Mouse (Mus musculus): ENCODE measurements around the gene Atp2c1. TPM values are rescaled to one million over a fixed set of nuclear protein-coding genes. Genes with fewer than 3 reads are reported as not detected.

Gene Atp2c1
- 33.2 and 36.6 TPM in 2 replicates for polyA plus RNA-seq (2015; fragmentation: Nextera tagmentation; extraction: Ambion mirVana)

DNA sequence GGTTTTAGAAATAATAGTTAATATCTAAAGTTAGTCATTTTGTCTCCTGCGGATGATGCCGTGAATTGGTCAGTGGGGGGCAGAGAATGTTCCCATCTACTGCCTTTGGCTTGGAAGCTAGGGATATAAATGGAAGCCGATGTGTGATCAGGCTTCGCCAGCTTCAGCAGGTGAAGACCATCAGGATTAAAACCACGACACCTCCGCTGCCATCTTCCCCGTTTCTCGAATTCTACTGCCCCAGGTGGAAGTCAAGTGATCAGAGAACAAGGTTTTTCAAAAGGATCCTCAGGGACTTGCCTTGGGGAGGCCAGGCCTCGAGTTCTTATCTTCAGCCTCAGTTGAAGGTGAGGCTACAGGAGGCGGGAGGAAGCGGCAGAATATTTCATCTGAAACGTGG lies at the start of gene Atp2c1:
Atp2c1 (minus strand) TSS at position 101 of the 400 bp plus-strand sequence.
- 0 out of 2 replicates have a peak, but pooled peaks cover 2% of the 10 kb centered on the region for H3K4me1 ChIP-seq (replicated peaks; ENCODE audit: control insufficient read depth, insufficient read depth)
- H3K36me3 ChIP-seq (ENCODE audit: control insufficient read depth, insufficient read depth, low read length): no peaks in the 10 kb centered on the region
- no peak for DNase-seq (ENCODE audit: low spot score)
- WGBS: 89% methylated on average over 12 of the region's 12 CpGs
- no peak within 1 kb of the TSS for H3K4me2 ChIP-seq (replicated peaks; ENCODE audit: low read depth)
- TF ChIP-seq EP300 (optimal IDR thresholded peaks at IDR 0.05) (no peak), CTCF (IDR thresholded peaks at IDR 0.05; ENCODE audit: low read depth) (no peak)
- no peak within 1 kb of the TSS for H3K27ac ChIP-seq (replicated peaks)
- no peaks in the 10 kb centered on the region for H3K9me3 ChIP-seq (ENCODE audit: control insufficient read depth, low read length)
- no peak within 1 kb of the TSS for H3K9ac ChIP-seq (ENCODE audit: low read length)
- no peak within 1 kb of the TSS for H3K4me3 ChIP-seq (ENCODE audit: low read depth, low read length)
- H3K27me3 ChIP-seq (ENCODE audit: control insufficient read depth, insufficient read depth, low read length): no peaks in the 10 kb centered on the region
- no peak for ATAC-seq (ENCODE audit: low FRiP score, low TSS enrichment)

DNA sequence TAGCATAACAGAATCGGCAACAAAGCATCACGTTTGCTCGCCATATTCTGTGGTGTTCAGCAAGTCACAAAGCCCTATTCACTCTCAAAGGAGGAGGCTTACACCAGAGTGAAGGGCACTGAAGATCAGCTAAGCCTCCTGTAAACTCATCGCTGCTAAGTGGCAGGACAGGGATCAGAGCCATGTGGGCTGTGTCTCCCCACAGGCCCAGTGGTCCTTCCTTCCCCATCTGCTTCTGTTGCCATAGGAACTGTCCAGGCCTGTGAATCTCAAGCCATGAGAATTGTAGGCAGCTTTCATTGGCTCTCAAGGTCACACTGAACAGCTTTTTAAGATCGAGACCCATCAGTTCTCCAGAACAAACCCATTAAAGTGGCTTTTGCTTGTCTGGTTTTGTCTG lies 30.3 kb upstream of the Atp2c1 start:
- no peaks in the 10 kb centered on the region for H3K36me3 ChIP-seq (ENCODE audit: control insufficient read depth, insufficient read depth, low read length)
- WGBS: 76% methylated on average over 5 of the region's 5 CpGs
- no peak for ATAC-seq (ENCODE audit: low FRiP score, low TSS enrichment)
- TF ChIP-seq EP300 (optimal IDR thresholded peaks at IDR 0.05) (no peak), CTCF (IDR thresholded peaks at IDR 0.05; ENCODE audit: low read depth) (no peak)
- H3K4me2 ChIP-seq (replicated peaks; ENCODE audit: low read depth): no peak overlapping the region
- DNase-seq (ENCODE audit: low spot score): no peak
- H3K4me3 ChIP-seq (ENCODE audit: low read depth, low read length): no peak overlapping the region
- H3K9me3 ChIP-seq (ENCODE audit: control insufficient read depth, low read length): no peaks in the 10 kb centered on the region
- H3K27me3 ChIP-seq (ENCODE audit: control insufficient read depth, insufficient read depth, low read length): no peaks in the 10 kb centered on the region
- H3K27ac ChIP-seq (replicated peaks): no peak overlapping the region
- H3K4me1 ChIP-seq (replicated peaks; ENCODE audit: control insufficient read depth, insufficient read depth): no peaks in the 10 kb centered on the region
- H3K9ac ChIP-seq (ENCODE audit: low read length): no peak overlapping the region

DNA sequence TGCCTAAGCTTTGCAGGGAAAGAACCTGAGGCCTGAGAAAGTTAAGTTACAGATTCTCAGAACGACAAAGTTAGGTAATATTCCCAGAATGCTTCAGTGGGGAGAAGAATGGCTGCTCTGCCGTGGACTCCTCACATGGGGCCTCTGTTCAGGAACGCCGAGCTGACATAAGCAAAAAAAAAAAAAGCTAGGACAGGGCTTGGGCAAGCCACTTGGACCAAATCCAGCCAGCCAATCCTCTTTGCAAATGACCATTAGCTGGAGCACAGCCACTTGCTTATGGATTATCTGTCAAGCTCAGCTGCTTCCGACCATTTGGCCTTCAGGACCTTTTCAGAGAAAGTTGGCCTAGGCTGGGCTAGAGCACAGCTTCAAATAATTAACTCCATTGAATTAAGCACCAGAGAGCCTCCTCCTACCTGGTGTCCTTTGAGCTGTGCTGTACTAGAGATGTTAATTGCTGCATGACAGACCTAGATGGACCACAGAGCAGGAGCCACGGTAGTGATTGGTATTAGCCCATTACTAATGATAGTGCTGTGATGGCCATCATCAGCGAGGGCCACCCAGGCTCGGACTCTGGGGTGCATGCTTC lies 29.1 kb upstream of the Atp2c1 start:
- Histone ChIP-seq H3K4me3 (ENCODE audit: low read depth, low read length) (no peak overlapping the region), H3K9me3 (ENCODE audit: control insufficient read depth, low read length) (no peaks in the 10 kb centered on the region), H3K27ac (replicated peaks) (no peak overlapping the region), H3K4me2 (replicated peaks; ENCODE audit: low read depth) (no peak overlapping the region), H3K4me1 (replicated peaks; ENCODE audit: control insufficient read depth, insufficient read depth) (no peaks in the 10 kb centered on the region), H3K27me3 (ENCODE audit: control insufficient read depth, insufficient read depth, low read length) (no peaks in the 10 kb centered on the region), H3K9ac (ENCODE audit: low read length) (no peak overlapping the region), H3K36me3 (ENCODE audit: control insufficient read depth, insufficient read depth, low read length) (no peaks in the 10 kb centered on the region)
- DNase-seq (ENCODE audit: low spot score) (peak; percentile 18), ATAC-seq (ENCODE audit: low FRiP score, low TSS enrichment) (no peak)
- no peak for TF ChIP-seq EP300 (optimal IDR thresholded peaks at IDR 0.05)
- no peak for TF ChIP-seq CTCF (IDR thresholded peaks at IDR 0.05; ENCODE audit: low read depth)
- 41% methylated on average over 8 of the region's 8 CpGs for WGBS

DNA sequence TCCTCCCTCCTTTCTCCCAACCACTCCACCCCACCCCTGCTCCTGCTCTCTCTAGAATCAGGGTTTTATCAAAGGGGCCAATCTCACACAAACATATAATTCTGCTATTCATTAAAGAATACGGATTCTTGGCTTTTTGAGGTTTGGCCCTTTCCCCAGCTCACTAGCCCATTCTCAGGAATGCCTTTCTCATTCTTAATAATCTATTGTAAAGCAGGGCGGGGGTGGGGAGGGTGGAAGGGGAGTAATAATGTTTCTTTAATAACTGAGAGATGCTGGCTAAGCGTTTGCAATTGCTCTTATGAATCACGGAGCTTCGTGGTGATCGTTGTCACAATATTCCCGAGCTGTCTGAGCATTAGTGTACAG lies 27.3 kb upstream of the Atp2c1 start:
- H3K9ac ChIP-seq (ENCODE audit: low read length): no peak overlapping the region
- no peak overlapping the region for H3K27ac ChIP-seq (replicated peaks)
- TF ChIP-seq EP300 (optimal IDR thresholded peaks at IDR 0.05) (no peak), CTCF (IDR thresholded peaks at IDR 0.05; ENCODE audit: low read depth) (no peak)
- no peaks in the 10 kb centered on the region for H3K4me1 ChIP-seq (replicated peaks; ENCODE audit: control insufficient read depth, insufficient read depth)
- DNase-seq (ENCODE audit: low spot score) (no peak), ATAC-seq (ENCODE audit: low FRiP score, low TSS enrichment) (no peak)
- H3K27me3 ChIP-seq (ENCODE audit: control insufficient read depth, insufficient read depth, low read length): no peaks in the 10 kb centered on the region
- H3K9me3 ChIP-seq (ENCODE audit: control insufficient read depth, low read length): no peaks in the 10 kb centered on the region
- no peak overlapping the region for H3K4me3 ChIP-seq (ENCODE audit: low read depth, low read length)
- no peaks in the 10 kb centered on the region for H3K36me3 ChIP-seq (ENCODE audit: control insufficient read depth, insufficient read depth, low read length)
- no peak overlapping the region for H3K4me2 ChIP-seq (replicated peaks; ENCODE audit: low read depth)
- WGBS: 46% methylated on average over 7 of the region's 7 CpGs

DNA sequence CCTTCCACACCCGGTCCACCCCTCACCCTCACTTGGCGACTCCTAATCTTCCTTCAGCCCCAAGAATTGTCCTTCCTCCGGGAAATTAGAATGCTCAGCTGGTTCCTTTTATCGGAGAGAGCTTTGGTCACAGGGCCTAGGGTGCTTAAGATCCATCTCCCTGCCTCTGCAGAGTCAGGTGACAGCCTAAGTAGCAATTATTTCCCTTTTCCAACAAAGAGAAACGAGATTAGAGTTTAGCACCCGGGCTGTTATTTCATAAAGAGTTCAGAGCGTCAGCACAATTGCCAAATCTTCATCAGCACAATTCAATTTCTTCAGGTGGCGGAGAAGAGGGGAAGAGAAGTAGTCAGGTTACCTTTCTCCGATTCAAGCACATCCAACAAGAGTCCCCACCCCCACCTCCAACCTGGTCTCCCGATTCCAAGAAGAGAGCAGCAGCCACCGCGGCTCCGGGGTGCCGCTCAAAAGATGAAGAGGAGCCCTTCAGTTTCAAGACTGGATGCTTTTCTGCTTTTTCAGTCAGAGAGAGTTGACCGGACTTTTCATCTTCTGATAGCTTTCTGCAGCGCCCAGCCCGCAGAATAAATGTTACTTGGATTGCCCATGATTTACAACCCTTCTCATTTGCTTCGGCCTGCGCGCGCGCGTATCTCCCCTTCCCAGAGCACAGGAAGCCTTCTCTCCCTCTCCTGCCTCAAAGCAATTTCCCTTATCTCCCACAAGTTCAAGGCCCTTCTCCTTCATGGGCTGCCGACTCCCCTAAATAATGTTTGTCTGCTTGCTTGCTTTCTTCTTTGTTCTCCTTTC lies 26.7 kb upstream of the Atp2c1 start:
- 23% methylated on average over 24 of the region's 24 CpGs for WGBS
- Histone ChIP-seq H3K9me3 (ENCODE audit: control insufficient read depth, low read length) (no peaks in the 10 kb centered on the region), H3K9ac (ENCODE audit: low read length) (no peak overlapping the region), H3K36me3 (ENCODE audit: control insufficient read depth, insufficient read depth, low read length) (no peaks in the 10 kb centered on the region), H3K27ac (replicated peaks) (no peak overlapping the region), H3K4me2 (replicated peaks; ENCODE audit: low read depth) (no peak overlapping the region), H3K27me3 (ENCODE audit: control insufficient read depth, insufficient read depth, low read length) (no peaks in the 10 kb centered on the region), H3K4me1 (replicated peaks; ENCODE audit: control insufficient read depth, insufficient read depth) (no peaks in the 10 kb centered on the region), H3K4me3 (ENCODE audit: low read depth, low read length) (no peak overlapping the region)
- ATAC-seq (ENCODE audit: low FRiP score, low TSS enrichment) (no peak), DNase-seq (ENCODE audit: low spot score) (no peak)
- TF ChIP-seq EP300 (optimal IDR thresholded peaks at IDR 0.05) (no peak), CTCF (IDR thresholded peaks at IDR 0.05; ENCODE audit: low read depth) (no peak)

DNA sequence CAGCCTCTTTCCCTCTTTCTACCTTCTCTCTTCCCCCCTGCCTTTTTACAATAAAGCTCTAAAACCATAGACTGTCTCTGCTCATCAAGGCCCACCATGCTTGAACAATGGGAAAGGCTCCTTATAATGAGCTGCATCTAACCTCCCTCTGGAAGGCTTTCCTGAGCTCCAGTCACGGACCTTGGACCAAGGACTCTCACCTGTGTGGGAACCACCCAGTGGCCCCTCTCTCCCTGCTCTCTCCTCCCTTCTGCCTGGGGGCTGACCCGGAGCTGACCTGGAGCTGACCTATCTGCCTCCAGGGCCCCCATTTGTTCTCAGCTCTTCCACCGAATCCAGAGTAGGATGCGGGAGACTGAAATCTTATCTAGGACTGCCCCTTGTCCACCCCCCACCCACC lies 24.3 kb upstream of the Atp2c1 start:
- no peak overlapping the region for H3K4me3 ChIP-seq (ENCODE audit: low read depth, low read length)
- no peak overlapping the region for H3K27ac ChIP-seq (replicated peaks)
- no peak for ATAC-seq (ENCODE audit: low FRiP score, low TSS enrichment)
- DNase-seq (ENCODE audit: low spot score): no peak
- TF ChIP-seq CTCF (IDR thresholded peaks at IDR 0.05; ENCODE audit: low read depth) (no peak), EP300 (optimal IDR thresholded peaks at IDR 0.05) (no peak)
- H3K27me3 ChIP-seq (ENCODE audit: control insufficient read depth, insufficient read depth, low read length): no peaks in the 10 kb centered on the region
- no peaks in the 10 kb centered on the region for H3K9me3 ChIP-seq (ENCODE audit: control insufficient read depth, low read length)
- H3K4me1 ChIP-seq (replicated peaks; ENCODE audit: control insufficient read depth, insufficient read depth): no peaks in the 10 kb centered on the region
- H3K4me2 ChIP-seq (replicated peaks; ENCODE audit: low read depth): no peak overlapping the region
- no peaks in the 10 kb centered on the region for H3K36me3 ChIP-seq (ENCODE audit: control insufficient read depth, insufficient read depth, low read length)
- H3K9ac ChIP-seq (ENCODE audit: low read length): no peak overlapping the region
- WGBS: 45% methylated on average over 4 of the region's 4 CpGs
